Mouse (Mus musculus) embryonic facial prominence, embryonic 15.5 days (tissue): ENCODE results near the gene Ampd1. TPM values are rescaled to one million over a fixed set of nuclear protein-coding genes. Genes with fewer than 3 reads are reported as not detected.

ENCODE experiments used
- ATAC-seq: fragments of 200-750 bp; cut with Nextera tagmentation; 2 replicates; pipeline ENCODE4 v1.8.0; 2017; ENCODE audit warnings: low read depth, moderate TSS enrichment; ENCODE audit not compliant: insufficient number of reproducible peaks, low FRiP score, low TSS enrichment
- H3K27ac ChIP-seq: fragments of 300-500 bp; sonication (generic); replicated peaks from 2 replicates; pipeline ENCODE4 v1.5.1; 2015; ENCODE audit warnings: mild to moderate bottlenecking, inconsistent platforms
- H3K27me3 ChIP-seq: fragments of 300-500 bp; sonication (generic); 2 replicates; pipeline ENCODE4 v1.6.1; 2015; ENCODE audit warnings: inconsistent platforms
- H3K36me3 ChIP-seq: fragments of 300-500 bp; sonication (generic); 2 replicates; pipeline ENCODE4 v1.6.1; 2015; ENCODE audit warnings: mild to moderate bottlenecking, inconsistent platforms
- H3K4me1 ChIP-seq: fragments of 300-500 bp; sonication (generic); 2 replicates; pipeline ENCODE4 v1.6.1; 2015; ENCODE audit warnings: inconsistent platforms
- H3K4me2 ChIP-seq: fragments of 300-500 bp; sonication (generic); replicated peaks from 2 replicates; pipeline ENCODE4 v1.6.1; 2015; ENCODE audit warnings: mild to moderate bottlenecking, inconsistent platforms
- H3K4me3 ChIP-seq: fragments of 300-500 bp; sonication (generic); replicated peaks from 2 replicates; pipeline ENCODE4 v1.5.1; 2015; ENCODE audit warnings: mild to moderate bottlenecking, inconsistent platforms
- H3K9ac ChIP-seq: fragments of 300-500 bp; sonication (generic); 2 replicates; pipeline ENCODE4 v1.6.1; 2015; ENCODE audit warnings: inconsistent platforms
- H3K9me3 ChIP-seq: fragments of 300-500 bp; sonication (generic); replicated peaks from 2 replicates; pipeline ENCODE4 v1.6.1; 2016; ENCODE audit warnings: inconsistent platforms
- WGBS: fragments of 180-500 bp; shearing (Covaris S2); methylation state at CpG from one replicate; pipeline ENCODE4 v1.1.7; 2015; 5-methylcytosine and 5-hydroxymethylcytosine counted together
- polyA plus RNA-seq: library from polyadenylated mRNA; unstranded; fragments of >200 nt; fragmentation: Nextera tagmentation; extraction: Ambion mirVana; gene quantifications from 2 replicates; pipeline ENCODE4 v1.2.1, GENCODE M21; 2015

Ampd1 gene
- polyA plus RNA-seq, 1 experiment from 2014 or later: 4.8 TPM

GRCm38 (mm10) chr3:103102454-103103390 lies 28.9 kb downstream of the Ampd1 start, which contains the start of gene Dennd2c:
TSS of gene Dennd2c (plus strand) at chr3:103102604.
- under 1% methylated on average over 72 of the region's 72 CpGs for WGBS
- H3K36me3 ChIP-seq: no peaks in the 10 kb centered on the region
- peak within 1 kb of the TSS; percentile 71 for H3K4me3 ChIP-seq
- no peaks in the 10 kb centered on the region for H3K9me3 ChIP-seq
- ATAC-seq: peak; percentile 95
- H3K9ac ChIP-seq: peak within 1 kb of the TSS; percentile 64
- H3K4me1 ChIP-seq: peaks cover 11% of the 10 kb centered on the region
- H3K27me3 ChIP-seq: no peaks in the 10 kb centered on the region
- H3K27ac ChIP-seq: peak within 1 kb of the TSS; percentile 91
- H3K4me2 ChIP-seq: peak within 1 kb of the TSS; percentile 81

DNA sequence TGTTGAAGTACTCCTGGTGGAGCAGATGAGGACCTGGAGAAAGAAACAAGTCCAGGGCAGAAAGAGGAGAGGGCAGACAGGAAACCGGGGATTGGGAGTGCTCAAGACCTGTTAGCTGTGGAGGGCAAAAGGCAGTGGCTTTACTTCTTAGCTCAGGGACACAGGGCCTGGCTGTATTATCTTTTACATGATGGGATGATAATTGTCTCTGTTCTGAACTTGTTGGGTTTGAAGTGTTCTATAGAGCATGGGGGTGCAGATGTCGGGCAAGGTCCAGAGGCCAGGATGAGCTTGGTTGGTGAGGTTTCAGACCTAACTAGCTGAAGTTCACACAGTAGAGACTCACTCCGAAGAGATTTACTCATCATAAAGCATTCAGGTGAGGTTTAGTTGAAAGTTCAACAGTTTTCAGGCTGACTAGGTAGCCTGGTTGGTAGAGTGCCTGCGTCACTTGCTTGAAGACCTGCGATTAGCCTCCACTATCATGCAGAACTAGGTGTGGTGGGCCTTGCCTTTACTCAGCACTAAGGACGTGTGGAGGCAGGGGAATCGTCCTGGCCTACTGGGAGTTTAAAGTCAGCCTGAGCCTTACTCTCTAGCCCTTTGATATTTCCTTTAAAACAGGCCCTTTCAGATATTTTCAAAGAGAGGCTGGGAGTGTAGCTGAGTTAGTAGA lies 33.9 kb downstream of the Ampd1 start:
- Histone ChIP-seq H3K27ac (no peak overlapping the region), H3K9me3 (no peaks in the 10 kb centered on the region), H3K9ac (no peak overlapping the region), H3K4me2 (no peak overlapping the region), H3K27me3 (no peaks in the 10 kb centered on the region), H3K4me1 (peaks cover 4% of the 10 kb centered on the region; the same call in 1 of the 2 replicates), H3K4me3 (no peak overlapping the region), H3K36me3 (no peaks in the 10 kb centered on the region)
- WGBS: 80% methylated on average over 7 of the region's 7 CpGs
- ATAC-seq: no peak

- H3K9me3 ChIP-seq: no peaks in the 10 kb centered on the region
- no peak overlapping the region for H3K4me3 ChIP-seq
- H3K27ac ChIP-seq: no peak overlapping the region
- H3K36me3 ChIP-seq: no peaks in the 10 kb centered on the region
- no peak for ATAC-seq
- 83% methylated on average over 5 of the region's 5 CpGs for WGBS
- H3K27me3 ChIP-seq: no peaks in the 10 kb centered on the region
- H3K9ac ChIP-seq: no peak overlapping the region
- H3K4me2 ChIP-seq: no peak overlapping the region
- H3K4me1 ChIP-seq: no peaks in the 10 kb centered on the region
Measured at GRCm38 (mm10) chr3:103112216-103112615, 38.4 kb downstream of the Ampd1 start.

- H3K36me3 ChIP-seq: no peaks in the 10 kb centered on the region
- 0 out of 2 replicates have a peak, but pooled peaks cover 7% of the 10 kb centered on the region for H3K4me1 ChIP-seq
- no peaks in the 10 kb centered on the region for H3K9me3 ChIP-seq
- H3K9ac ChIP-seq: no peak overlapping the region
- WGBS: 81% methylated on average over 3 of the region's 3 CpGs
- no peak overlapping the region for H3K4me2 ChIP-seq
- ATAC-seq: no peak
- H3K4me3 ChIP-seq: no peak overlapping the region
- H3K27me3 ChIP-seq: no peaks in the 10 kb centered on the region
- H3K27ac ChIP-seq: no peak overlapping the region
Measured at GRCm38 (mm10) chr3:103123636-103124035, 49.8 kb downstream of the Ampd1 start.

GRCm38 (mm10) chr3:103126138-103126537 lies 52.3 kb downstream of the Ampd1 start:
- H3K9me3 ChIP-seq: no peaks in the 10 kb centered on the region
- 94% methylated on average over 3 of the region's 3 CpGs for WGBS
- H3K4me2 ChIP-seq: no peak overlapping the region

GRCm38 (mm10) chr3:103127177-103127576 lies 53.4 kb downstream of the Ampd1 start:
- Histone ChIP-seq H3K4me1 (peaks cover 22% of the 10 kb centered on the region), H3K9me3 (no peaks in the 10 kb centered on the region), H3K4me3 (no peak overlapping the region), H3K9ac (no peak overlapping the region), H3K36me3 (peaks cover 5% of the 10 kb centered on the region; the same call in 1 of the 2 replicates), H3K27me3 (no peaks in the 10 kb centered on the region), H3K27ac (no peak overlapping the region), H3K4me2 (no peak overlapping the region)
- ATAC-seq: no peak
- 44% methylated on average over 2 of the region's 2 CpGs for WGBS

More at GRCm38 (mm10) chr3:103126138-103126537, 52.3 kb downstream of the Ampd1 start:
- Histone ChIP-seq H3K9ac (no peak overlapping the region), H3K36me3 (no peaks in the 10 kb centered on the region), H3K4me1 (peaks cover 22% of the 10 kb centered on the region), H3K27me3 (no peaks in the 10 kb centered on the region), H3K4me3 (no peak overlapping the region), H3K27ac (no peak overlapping the region)
- ATAC-seq: no peak

GRCm38 (mm10) chr3:103127721-103128120 lies 53.9 kb downstream of the Ampd1 start:
- 63% methylated on average over 5 of the region's 5 CpGs for WGBS
- no peaks in the 10 kb centered on the region for H3K27me3 ChIP-seq

DNA sequence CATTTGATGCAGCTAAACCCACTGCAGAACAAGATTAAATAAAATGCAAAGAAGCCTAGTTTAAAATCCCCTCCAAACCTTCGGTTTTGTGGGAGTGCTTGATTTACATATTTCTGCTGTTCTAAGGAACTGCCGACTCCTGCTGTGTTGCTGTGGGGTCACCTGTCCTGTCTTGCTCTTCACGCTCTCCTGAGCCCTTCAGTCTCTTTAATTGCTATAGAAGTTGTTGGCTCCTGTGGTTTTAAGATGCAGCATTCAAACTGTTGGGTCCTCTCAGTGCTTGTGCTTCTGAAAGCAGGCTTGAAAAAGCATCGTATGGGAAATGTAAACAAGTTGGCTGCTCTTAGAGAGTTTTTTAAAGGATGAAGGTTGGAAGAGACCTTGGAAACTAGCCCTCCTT lies 54.4 kb downstream of the Ampd1 start:
- 30% methylated on average over 4 of the region's 4 CpGs for WGBS

More at GRCm38 (mm10) chr3:103127721-103128120, 53.9 kb downstream of the Ampd1 start:
- Histone ChIP-seq H3K9me3 (no peaks in the 10 kb centered on the region), H3K36me3 (peaks cover 10% of the 10 kb centered on the region), H3K4me3 (no peak overlapping the region), H3K4me2 (no peak overlapping the region), H3K27ac (no peak overlapping the region), H3K4me1 (peaks cover 22% of the 10 kb centered on the region), H3K9ac (no peak overlapping the region)
- ATAC-seq: no peak

DNA sequence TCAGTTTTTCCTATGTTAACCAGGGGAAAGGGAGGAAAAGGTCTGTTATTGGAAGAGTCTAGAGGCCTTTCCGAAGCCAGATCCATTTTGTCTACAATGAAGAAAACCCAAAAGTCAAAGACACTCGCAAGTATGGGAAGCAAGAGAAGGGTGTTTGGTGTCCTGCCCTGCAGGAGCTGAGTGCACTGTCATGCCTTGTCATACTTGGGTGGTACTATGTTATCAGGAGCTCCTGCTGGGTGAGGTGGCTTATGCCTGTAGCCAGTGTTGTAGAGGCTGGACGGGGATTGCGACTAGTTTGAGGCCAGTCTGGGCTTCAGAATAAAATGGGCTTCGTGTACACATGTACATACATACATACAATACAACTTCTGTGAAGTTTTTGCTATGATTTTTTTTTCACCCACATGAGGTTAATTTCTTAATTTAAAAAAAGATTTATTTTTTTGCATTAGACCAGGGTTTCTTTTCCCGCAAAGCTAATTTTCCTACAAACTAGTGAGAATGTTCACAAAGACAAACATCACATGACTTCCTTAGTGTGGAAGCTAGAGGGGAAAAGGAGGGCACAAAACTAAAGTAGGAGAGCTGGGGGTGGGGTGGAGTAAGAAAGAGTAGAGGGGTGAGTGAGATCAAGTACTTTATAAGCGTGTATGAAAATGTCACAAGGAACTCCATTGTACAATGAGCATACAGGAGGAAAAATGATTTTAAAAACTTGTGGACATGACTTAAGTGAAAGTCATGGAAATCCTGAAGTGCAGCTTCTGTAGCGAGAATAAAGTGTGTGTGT lies 55.7 kb downstream of the Ampd1 start:
- ATAC-seq: no peak
- Histone ChIP-seq H3K4me1 (peaks cover 22% of the 10 kb centered on the region), H3K4me3 (no peak overlapping the region), H3K36me3 (peaks cover 10% of the 10 kb centered on the region), H3K9me3 (no peaks in the 10 kb centered on the region), H3K27me3 (no peaks in the 10 kb centered on the region), H3K4me2 (no peak overlapping the region), H3K9ac (no peak overlapping the region), H3K27ac (0 out of 2 replicates have a peak overlapping the region, but pooled peaks have one; percentile 7)
- 68% methylated on average over 8 of the region's 8 CpGs for WGBS

More for the DNA sequence above, 54.4 kb downstream of the Ampd1 start:
- 0 out of 2 replicates have a peak overlapping the region, but pooled peaks have one; percentile 22 for H3K27ac ChIP-seq
- H3K36me3 ChIP-seq: peaks cover 10% of the 10 kb centered on the region
- H3K9me3 ChIP-seq: no peaks in the 10 kb centered on the region
- H3K9ac ChIP-seq: no peak overlapping the region
- no peaks in the 10 kb centered on the region for H3K27me3 ChIP-seq
- peaks cover 22% of the 10 kb centered on the region for H3K4me1 ChIP-seq
- no peak overlapping the region for H3K4me2 ChIP-seq
- no peak for ATAC-seq
- no peak overlapping the region for H3K4me3 ChIP-seq

GRCm38 (mm10) chr3:103130236-103130751 lies 56.5 kb downstream of the Ampd1 start:
- H3K9ac ChIP-seq: no peak overlapping the region
- H3K27me3 ChIP-seq: no peaks in the 10 kb centered on the region
- H3K4me1 ChIP-seq: peaks cover 22% of the 10 kb centered on the region
- H3K4me3 ChIP-seq: no peak overlapping the region
- no peaks in the 10 kb centered on the region for H3K9me3 ChIP-seq
- peaks cover 10% of the 10 kb centered on the region for H3K36me3 ChIP-seq
- 34% methylated on average over 6 of the region's 6 CpGs for WGBS
- peak overlapping the region; percentile 14; the same call in 1 of the 2 replicates for H3K27ac ChIP-seq
- no peak for ATAC-seq
- no peak overlapping the region for H3K4me2 ChIP-seq
